Mouse (Mus musculus): Measurements from ENCODE around the gene Sema3d. TPM values are rescaled to one million over a fixed set of nuclear protein-coding genes. Genes with fewer than 3 reads are reported as not detected.

The Sema3d gene
- polyA plus RNA-seq (2012; rRNA removed) (13.1 and 13.5 TPM in 2 replicates), polyA plus RNA-seq (2014; fragmentation: Nextera tagmentation; extraction: Ambion mirVana) (30.1 and 33.7 TPM in 2 replicates)

GRCm38 (mm10) chr5:12383133-12383959 is at the start of gene Sema3d:
Gene Sema3d (plus strand): TSS chr5:12383385.
- under 1% methylated on average over 48 of the region's 49 CpGs for WGBS

GRCm38 (mm10) chr5:12377261-12377660 is 5.9 kb upstream of the Sema3d start:
- Histone ChIP-seq H3K4me2 (replicated peaks; ENCODE audit: low read depth, low read length, severe bottlenecking) (no peak overlapping the region), H3K27me3 (ENCODE audit: control insufficient read depth, insufficient read depth, low read length) (no peaks in the 10 kb centered on the region), H3K36me3 (ENCODE audit: control insufficient read depth, insufficient read depth, low read length) (no peaks in the 10 kb centered on the region), H3K4me1 (ENCODE audit: control insufficient read depth, insufficient read depth, low read length) (no peaks in the 10 kb centered on the region), H3K9ac (ENCODE audit: low read depth, low read length, severe bottlenecking) (no peak overlapping the region), H3K4me3 (replicated peaks; ENCODE audit: low read length) (no peak overlapping the region), H3K27ac (replicated peaks; ENCODE audit: low read depth, low read length) (no peak overlapping the region), H3K9me3 (ENCODE audit: control insufficient read depth, low read length) (no peaks in the 10 kb centered on the region)
- no peak for TF ChIP-seq POLR2A (IDR thresholded peaks at IDR 0.05; ENCODE audit: borderline replicate concordance, extremely low read depth, insufficient read depth, insufficient read length)
- DNase-seq (ENCODE audit: low spot score), result no peak
- ATAC-seq (ENCODE audit: low FRiP score, low read depth), result no peak
- 58% methylated on average over 1 of the region's 1 CpGs for WGBS

More at GRCm38 (mm10) chr5:12383133-12383959, at the start of gene Sema3d:
- DNase-seq (ENCODE audit: low spot score) (peak; percentile 62), ATAC-seq (ENCODE audit: low FRiP score, low read depth) (peak; percentile 89)
- Histone ChIP-seq H3K4me3 (replicated peaks; ENCODE audit: low read length) (peak within 1 kb of the TSS; percentile 46), H3K4me2 (replicated peaks; ENCODE audit: low read depth, low read length, severe bottlenecking) (peak within 1 kb of the TSS; percentile 50), H3K27ac (replicated peaks; ENCODE audit: low read depth, low read length) (peak within 1 kb of the TSS; percentile 1; the same call in 1 of the 2 replicates), H3K9me3 (ENCODE audit: control insufficient read depth, low read length) (no peaks in the 10 kb centered on the region), H3K4me1 (ENCODE audit: control insufficient read depth, insufficient read depth, low read length) (no peaks in the 10 kb centered on the region), H3K36me3 (ENCODE audit: control insufficient read depth, insufficient read depth, low read length) (no peaks in the 10 kb centered on the region), H3K27me3 (ENCODE audit: control insufficient read depth, insufficient read depth, low read length) (no peaks in the 10 kb centered on the region), H3K9ac (ENCODE audit: low read depth, low read length, severe bottlenecking) (peak within 1 kb of the TSS; percentile 51)
- no peak for TF ChIP-seq POLR2A (IDR thresholded peaks at IDR 0.05; ENCODE audit: borderline replicate concordance, extremely low read depth, insufficient read depth, insufficient read length)

GRCm38 (mm10) chr5:12378900-12379299 is 4.3 kb upstream of the Sema3d start:
- no peak overlapping the region for H3K4me3 ChIP-seq (replicated peaks; ENCODE audit: low read length)
- 39% methylated on average over 5 of the region's 5 CpGs for WGBS
- H3K27me3 ChIP-seq (ENCODE audit: control insufficient read depth, insufficient read depth, low read length), result no peaks in the 10 kb centered on the region
- no peak overlapping the region for H3K9ac ChIP-seq (ENCODE audit: low read depth, low read length, severe bottlenecking)
- H3K36me3 ChIP-seq (ENCODE audit: control insufficient read depth, insufficient read depth, low read length), result no peaks in the 10 kb centered on the region
- no peak overlapping the region for H3K27ac ChIP-seq (replicated peaks; ENCODE audit: low read depth, low read length)
- no peak for DNase-seq (ENCODE audit: low spot score)
- no peaks in the 10 kb centered on the region for H3K9me3 ChIP-seq (ENCODE audit: control insufficient read depth, low read length)
- no peak for ATAC-seq (ENCODE audit: low FRiP score, low read depth)
- no peak overlapping the region for H3K4me2 ChIP-seq (replicated peaks; ENCODE audit: low read depth, low read length, severe bottlenecking)
- H3K4me1 ChIP-seq (ENCODE audit: control insufficient read depth, insufficient read depth, low read length), result no peaks in the 10 kb centered on the region
- no peak for TF ChIP-seq POLR2A (IDR thresholded peaks at IDR 0.05; ENCODE audit: borderline replicate concordance, extremely low read depth, insufficient read depth, insufficient read length)

GRCm38 (mm10) chr5:12382010-12382409 is 1.2 kb upstream of the Sema3d start:
- no peak for TF ChIP-seq POLR2A (IDR thresholded peaks at IDR 0.05; ENCODE audit: borderline replicate concordance, extremely low read depth, insufficient read depth, insufficient read length)
- DNase-seq (ENCODE audit: low spot score) (no peak), ATAC-seq (ENCODE audit: low FRiP score, low read depth) (no peak)
- Histone ChIP-seq H3K4me2 (replicated peaks; ENCODE audit: low read depth, low read length, severe bottlenecking) (no peak overlapping the region), H3K36me3 (ENCODE audit: control insufficient read depth, insufficient read depth, low read length) (no peaks in the 10 kb centered on the region), H3K9me3 (ENCODE audit: control insufficient read depth, low read length) (no peaks in the 10 kb centered on the region), H3K27me3 (ENCODE audit: control insufficient read depth, insufficient read depth, low read length) (no peaks in the 10 kb centered on the region), H3K27ac (replicated peaks; ENCODE audit: low read depth, low read length) (no peak overlapping the region), H3K4me3 (replicated peaks; ENCODE audit: low read length) (no peak overlapping the region), H3K9ac (ENCODE audit: low read depth, low read length, severe bottlenecking) (no peak overlapping the region), H3K4me1 (ENCODE audit: control insufficient read depth, insufficient read depth, low read length) (no peaks in the 10 kb centered on the region)
- 77% methylated on average over 5 of the region's 5 CpGs for WGBS

- H3K4me3 ChIP-seq (replicated peaks; ENCODE audit: low read length), result peak overlapping the region; percentile 46
- H3K36me3 ChIP-seq (ENCODE audit: control insufficient read depth, insufficient read depth, low read length), result no peaks in the 10 kb centered on the region
- H3K9me3 ChIP-seq (ENCODE audit: control insufficient read depth, low read length), result no peaks in the 10 kb centered on the region
- H3K9ac ChIP-seq (ENCODE audit: low read depth, low read length, severe bottlenecking), result peak overlapping the region; percentile 51
- ATAC-seq (ENCODE audit: low FRiP score, low read depth), result no peak
- H3K27me3 ChIP-seq (ENCODE audit: control insufficient read depth, insufficient read depth, low read length), result no peaks in the 10 kb centered on the region
- H3K27ac ChIP-seq (replicated peaks; ENCODE audit: low read depth, low read length), result peak overlapping the region; percentile 1; the same call in 1 of the 2 replicates
- H3K4me1 ChIP-seq (ENCODE audit: control insufficient read depth, insufficient read depth, low read length), result no peaks in the 10 kb centered on the region
- H3K4me2 ChIP-seq (replicated peaks; ENCODE audit: low read depth, low read length, severe bottlenecking), result peak overlapping the region; percentile 50
- TF ChIP-seq POLR2A (IDR thresholded peaks at IDR 0.05; ENCODE audit: borderline replicate concordance, extremely low read depth, insufficient read depth, insufficient read length), result no peak
- 2% methylated on average over 10 of the region's 10 CpGs for WGBS
- DNase-seq (ENCODE audit: low spot score), result no peak
Observed at GRCm38 (mm10) chr5:12383960-12384285, 738 bp downstream of the Sema3d start.
